Mouse (Mus musculus) forebrain, embryonic 12.5 days (tissue): ENCODE data around the gene Kmt2a. TPM values are rescaled to one million over a fixed set of nuclear protein-coding genes. Genes with fewer than 3 reads are reported as not detected.

Source experiments
- ATAC-seq: fragments of 200-750 bp; cut with Nextera tagmentation; 2 replicates; pipeline ENCODE4 v1.8.0; 2017; ENCODE audit warnings: moderate TSS enrichment; ENCODE audit not compliant: low FRiP score
- H3K27ac ChIP-seq: fragments of 300-500 bp; sonication (generic); 2 replicates; pipeline ENCODE4 v1.5.1; 2016; ENCODE audit warnings: mild to moderate bottlenecking
- H3K27me3 ChIP-seq: fragments of 300-500 bp; sonication (generic); 2 replicates; pipeline ENCODE4 v1.6.1; 2016; ENCODE audit warnings: mild to moderate bottlenecking
- H3K36me3 ChIP-seq: fragments of 300-500 bp; sonication (generic); replicated peaks from 2 replicates; pipeline ENCODE4 v1.6.1; 2016; ENCODE audit warnings: mild to moderate bottlenecking
- H3K4me1 ChIP-seq: fragments of 300-500 bp; sonication (generic); 2 replicates; pipeline ENCODE4 v1.6.1; 2016
- H3K4me2 ChIP-seq: fragments of 300-500 bp; sonication (generic); 2 replicates; pipeline ENCODE4 v1.6.1; 2016; ENCODE audit warnings: mild to moderate bottlenecking, moderate library complexity
- H3K4me3 ChIP-seq: fragments of 300-500 bp; sonication (generic); replicated peaks from 2 replicates; pipeline ENCODE4 v1.5.1; 2016; ENCODE audit warnings: mild to moderate bottlenecking
- H3K9ac ChIP-seq: fragments of 300-500 bp; sonication (generic); 2 replicates; pipeline ENCODE4 v1.6.1; 2016; ENCODE audit warnings: mild to moderate bottlenecking
- H3K9me3 ChIP-seq: fragments of 300-500 bp; sonication (generic); 2 replicates; pipeline ENCODE4 v1.6.1; 2016
- WGBS: fragments of 180-500 bp; shearing (Covaris S2); methylation state at CpG from one replicate; pipeline ENCODE4 v1.1.7; 2016; 5-methylcytosine and 5-hydroxymethylcytosine counted together
- polyA plus RNA-seq: library from polyadenylated mRNA; unstranded; fragments of >200 nt; fragmentation: Nextera tagmentation; extraction: Ambion mirVana; gene quantifications from 2 replicates; pipeline ENCODE4 v1.2.1, GENCODE M21; 2016

The Kmt2a gene
- polyA plus RNA-seq, 1 experiment from 2014 or later = 28.3 TPM

DNA sequence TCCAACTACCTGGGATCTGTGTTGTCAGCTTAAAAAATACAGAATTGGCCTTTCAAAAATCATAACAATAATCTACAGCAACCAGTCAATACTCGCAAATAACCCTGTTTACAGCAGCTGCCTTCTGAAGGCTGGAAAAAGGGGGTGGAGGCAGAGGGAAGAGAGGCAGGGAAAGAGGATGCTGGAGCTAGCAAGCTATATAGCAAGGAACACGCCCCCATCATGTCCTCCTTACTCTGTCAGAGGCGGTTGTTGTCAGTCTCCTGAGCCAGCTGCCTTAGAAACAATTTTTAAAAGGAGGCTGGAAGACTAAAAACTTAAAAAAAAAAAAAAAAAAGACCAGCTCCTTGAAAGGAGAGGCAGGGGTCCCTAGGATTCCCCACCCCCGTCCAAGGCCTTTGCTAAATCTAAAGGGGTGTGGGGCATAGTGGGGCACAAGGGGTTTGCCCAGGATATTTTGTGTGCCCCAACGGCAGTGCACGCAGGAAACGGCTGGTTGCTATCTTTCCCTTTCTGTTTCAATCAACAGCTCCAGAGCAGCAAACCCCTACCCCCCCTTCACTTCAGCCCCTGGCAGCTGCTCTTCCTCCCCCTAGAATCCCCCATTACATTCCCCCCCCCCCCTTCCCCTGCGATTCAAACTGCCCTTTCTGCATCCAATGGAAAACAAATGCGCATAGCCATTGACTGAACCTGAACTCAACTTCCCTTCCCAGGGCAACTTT lies 2.2 kb downstream of the Kmt2a start:
- Histone ChIP-seq H3K9me3 (no peaks in the 10 kb centered on the region), H3K36me3 (peaks cover 10% of the 10 kb centered on the region), H3K4me2 (peak overlapping the region; percentile 88), H3K4me3 (peak overlapping the region; percentile 94), H3K4me1 (peaks cover 63% of the 10 kb centered on the region), H3K27me3 (no peaks in the 10 kb centered on the region), H3K9ac (peak overlapping the region; percentile 99), H3K27ac (peak overlapping the region; percentile 99)
- 17% methylated on average over 9 of the region's 9 CpGs for WGBS
- no peak for ATAC-seq

GRCm38 (mm10) chr9:44877686-44878085 lies 3.4 kb downstream of the Kmt2a start:
- WGBS = 92% methylated on average over 7 of the region's 7 CpGs
- no peaks in the 10 kb centered on the region for H3K9me3 ChIP-seq
- ATAC-seq = no peak
- peak overlapping the region; percentile 88 for H3K4me2 ChIP-seq
- H3K4me1 ChIP-seq = peaks cover 66% of the 10 kb centered on the region
- H3K36me3 ChIP-seq = peaks cover 10% of the 10 kb centered on the region
- H3K4me3 ChIP-seq = no peak overlapping the region
- H3K27me3 ChIP-seq = no peaks in the 10 kb centered on the region
- H3K9ac ChIP-seq = no peak overlapping the region
- no peak overlapping the region for H3K27ac ChIP-seq

GRCm38 (mm10) chr9:44875476-44875875 lies 5.6 kb downstream of the Kmt2a start:
- ATAC-seq = peak; percentile 49; the same call in 1 of the 2 replicates
- Histone ChIP-seq H3K4me3 (0 out of 2 replicates have a peak overlapping the region, but pooled peaks have one; percentile 9), H3K9me3 (no peaks in the 10 kb centered on the region), H3K4me2 (peak overlapping the region; percentile 33), H3K27me3 (no peaks in the 10 kb centered on the region), H3K36me3 (peaks cover 15% of the 10 kb centered on the region), H3K27ac (0 out of 2 replicates have a peak overlapping the region, but pooled peaks have one; percentile 32), H3K4me1 (peaks cover 74% of the 10 kb centered on the region), H3K9ac (no peak overlapping the region)
- WGBS = 28% methylated on average over 7 of the region's 7 CpGs

- no peak for ATAC-seq
- Histone ChIP-seq H3K9ac (no peak overlapping the region), H3K4me1 (peaks cover 72% of the 10 kb centered on the region), H3K4me2 (no peak overlapping the region), H3K27me3 (no peaks in the 10 kb centered on the region), H3K4me3 (no peak overlapping the region), H3K36me3 (peaks cover 15% of the 10 kb centered on the region), H3K27ac (no peak overlapping the region), H3K9me3 (no peaks in the 10 kb centered on the region)
Observed at GRCm38 (mm10) chr9:44874198-44874597, 6.9 kb downstream of the Kmt2a start.

- Histone ChIP-seq H3K36me3 (peaks cover 15% of the 10 kb centered on the region), H3K27ac (peak overlapping the region; percentile 46; the same call in 1 of the 2 replicates), H3K4me1 (peaks cover 67% of the 10 kb centered on the region), H3K9ac (no peak overlapping the region), H3K9me3 (no peaks in the 10 kb centered on the region), H3K27me3 (no peaks in the 10 kb centered on the region), H3K4me2 (no peak overlapping the region), H3K4me3 (no peak overlapping the region)
- ATAC-seq = no peak
- 75% methylated on average over 5 of the region's 5 CpGs for whole genome bisulfite sequencing
Observed at GRCm38 (mm10) chr9:44873665-44874064, 7.4 kb downstream of the Kmt2a start.

- ATAC-seq = no peak
- WGBS = 89% methylated on average over 13 of the region's 13 CpGs
- no peak overlapping the region for H3K9ac ChIP-seq
Observed at GRCm38 (mm10) chr9:44868336-44869094, 12.6 kb downstream of the Kmt2a start.

GRCm38 (mm10) chr9:44867664-44868063 lies 13.4 kb downstream of the Kmt2a start:
- WGBS = 90% methylated on average over 3 of the region's 3 CpGs
- H3K9me3 ChIP-seq = no peaks in the 10 kb centered on the region
- H3K4me2 ChIP-seq = no peak overlapping the region
- H3K4me3 ChIP-seq = no peak overlapping the region
- ATAC-seq = no peak
- H3K27ac ChIP-seq = no peak overlapping the region
- H3K9ac ChIP-seq = no peak overlapping the region
- H3K4me1 ChIP-seq = peaks cover 36% of the 10 kb centered on the region
- H3K27me3 ChIP-seq = no peaks in the 10 kb centered on the region
- peaks cover 30% of the 10 kb centered on the region for H3K36me3 ChIP-seq

More at GRCm38 (mm10) chr9:44868336-44869094, 12.6 kb downstream of the Kmt2a start:
- H3K9me3 ChIP-seq = no peaks in the 10 kb centered on the region
- H3K27ac ChIP-seq = no peak overlapping the region
- H3K36me3 ChIP-seq = peaks cover 27% of the 10 kb centered on the region
- no peak overlapping the region for H3K4me3 ChIP-seq
- no peak overlapping the region for H3K4me2 ChIP-seq
- no peaks in the 10 kb centered on the region for H3K27me3 ChIP-seq
- peaks cover 40% of the 10 kb centered on the region for H3K4me1 ChIP-seq

- Histone ChIP-seq H3K27ac (peak overlapping the region; percentile 59; the same call in 1 of the 2 replicates), H3K4me1 (peaks cover 34% of the 10 kb centered on the region), H3K9ac (no peak overlapping the region), H3K4me2 (no peak overlapping the region), H3K4me3 (no peak overlapping the region), H3K9me3 (no peaks in the 10 kb centered on the region), H3K36me3 (peaks cover 36% of the 10 kb centered on the region), H3K27me3 (no peaks in the 10 kb centered on the region)
- no peak for ATAC-seq
- whole genome bisulfite sequencing = 54% methylated on average over 9 of the region's 9 CpGs
Observed at GRCm38 (mm10) chr9:44866501-44867240, 14.4 kb downstream of the Kmt2a start.

DNA sequence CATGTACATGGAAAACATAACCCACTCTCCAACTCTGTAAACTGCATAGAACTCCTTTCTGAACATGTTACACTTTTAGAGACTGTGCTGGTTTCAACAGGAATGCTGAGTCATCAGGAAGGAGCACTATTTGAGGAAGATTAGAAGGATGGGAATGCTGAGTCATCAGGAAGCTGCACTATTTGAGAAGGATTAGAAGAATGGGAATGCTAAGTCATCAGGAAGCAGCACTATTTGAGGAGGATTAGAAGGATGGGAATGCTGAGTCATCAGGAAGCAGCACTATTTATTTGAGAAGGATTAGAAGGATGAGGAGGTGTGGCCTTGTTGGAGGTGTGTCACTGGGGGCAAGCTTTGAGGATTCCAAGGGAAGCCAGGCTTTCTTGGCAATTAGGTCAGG lies 20.0 kb downstream of the Kmt2a start:
- H3K27me3 ChIP-seq = no peaks in the 10 kb centered on the region
- ATAC-seq = no peak
- 0 out of 2 replicates have a peak, but pooled peaks cover 4% of the 10 kb centered on the region for H3K9me3 ChIP-seq
- H3K27ac ChIP-seq = no peak overlapping the region
- no peak overlapping the region for H3K4me2 ChIP-seq
- no peak overlapping the region for H3K4me3 ChIP-seq
- peaks cover 9% of the 10 kb centered on the region; the same call in 1 of the 2 replicates for H3K4me1 ChIP-seq
- H3K36me3 ChIP-seq = peaks cover 41% of the 10 kb centered on the region
- H3K9ac ChIP-seq = no peak overlapping the region

- WGBS = 84% methylated on average over 3 of the region's 3 CpGs
- H3K9ac ChIP-seq = no peak overlapping the region
- no peak for ATAC-seq
- H3K27ac ChIP-seq = no peak overlapping the region
- H3K9me3 ChIP-seq = 0 out of 2 replicates have a peak, but pooled peaks cover 4% of the 10 kb centered on the region
- peaks cover 5% of the 10 kb centered on the region for H3K4me1 ChIP-seq
- H3K4me2 ChIP-seq = no peak overlapping the region
- H3K27me3 ChIP-seq = no peaks in the 10 kb centered on the region
- peaks cover 19% of the 10 kb centered on the region for H3K36me3 ChIP-seq
- no peak overlapping the region for H3K4me3 ChIP-seq
Observed at GRCm38 (mm10) chr9:44858657-44859056, 22.4 kb downstream of the Kmt2a start.

DNA sequence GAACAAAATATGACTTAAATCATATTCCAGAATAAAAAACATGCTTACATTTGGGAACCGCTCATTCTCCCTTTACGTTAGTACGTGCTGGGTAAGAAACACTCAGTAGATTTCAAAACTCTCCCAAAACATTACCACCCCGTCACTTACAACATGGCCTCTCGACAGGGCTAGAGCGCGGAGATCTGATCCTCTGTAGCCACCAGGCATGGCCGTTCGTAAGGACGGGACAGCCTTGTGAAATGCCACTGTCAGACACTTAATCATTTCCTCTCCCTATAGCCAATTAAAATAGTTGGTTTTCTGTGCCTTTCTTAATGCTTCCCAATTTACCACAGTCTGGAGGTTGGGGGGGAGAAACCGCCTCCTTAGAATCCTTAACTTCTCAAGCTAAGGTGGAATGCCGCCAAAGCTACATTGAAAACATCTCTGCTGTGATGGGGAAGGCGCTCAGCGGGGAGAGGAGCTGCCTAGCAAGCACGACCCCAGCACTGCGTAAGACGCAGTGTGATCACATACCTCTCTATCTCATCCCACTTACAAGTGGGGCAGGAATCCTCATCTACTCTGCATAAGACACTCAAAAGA lies 23.6 kb downstream of the Kmt2a start:
- Histone ChIP-seq H3K9me3 (0 out of 2 replicates have a peak, but pooled peaks cover 4% of the 10 kb centered on the region), H3K9ac (no peak overlapping the region), H3K36me3 (peaks cover 20% of the 10 kb centered on the region), H3K4me2 (no peak overlapping the region), H3K27ac (no peak overlapping the region), H3K4me3 (no peak overlapping the region), H3K27me3 (no peaks in the 10 kb centered on the region), H3K4me1 (peaks cover 5% of the 10 kb centered on the region)
- no peak for ATAC-seq
- WGBS = 85% methylated on average over 17 of the region's 17 CpGs

DNA sequence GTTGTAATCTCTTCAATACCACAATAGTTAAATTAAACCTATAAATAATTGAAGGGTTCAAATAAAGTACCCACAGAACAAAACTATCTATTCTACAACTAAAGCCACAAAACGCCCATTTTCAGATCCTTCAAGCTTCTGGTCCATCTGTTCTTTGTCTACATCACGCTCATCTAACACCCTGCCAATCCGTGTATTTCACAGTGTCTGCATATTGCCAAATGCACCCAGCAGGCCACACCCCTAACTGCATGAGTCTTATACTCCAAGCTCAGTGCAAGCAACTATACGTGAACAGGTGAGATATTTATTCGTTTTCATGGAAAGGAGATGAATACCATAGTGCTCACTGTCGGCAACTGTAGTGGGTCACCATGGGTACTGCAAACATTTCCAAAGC lies 25.9 kb downstream of the Kmt2a start:
- Histone ChIP-seq H3K4me1 (peaks cover 5% of the 10 kb centered on the region), H3K27ac (no peak overlapping the region), H3K27me3 (no peaks in the 10 kb centered on the region), H3K4me3 (no peak overlapping the region), H3K4me2 (no peak overlapping the region), H3K9ac (no peak overlapping the region), H3K9me3 (no peaks in the 10 kb centered on the region), H3K36me3 (peaks cover 13% of the 10 kb centered on the region; the same call in 1 of the 2 replicates)
- ATAC-seq = no peak
- 88% methylated on average over 6 of the region's 6 CpGs for WGBS
